Mouse (Mus musculus) kidney, postnatal 14 days (tissue): Measurements from ENCODE around the gene Ggta1.
A peak's percentile ranks its signal among the peaks of the same experiment; 100 is the strongest.

Source experiments
- DNase-seq: peaks from one replicate; pipeline ENCODE4 v3.0.0; 2022; ENCODE audit warnings: mixed read lengths

Ggta1 gene

GRCm38 (mm10) chr2:35490458-35491111 is 27.6 kb upstream of the Ggta1 start:
- no peak for DNase-seq

- DNase-seq: no peak
These were observed 24.7 kb upstream of the Ggta1 start for GRCm38 (mm10) chr2:35487700-35488099.

GRCm38 (mm10) chr2:35486981-35487655 is 24.1 kb upstream of the Ggta1 start:
- no peak for DNase-seq

GRCm38 (mm10) chr2:35484102-35484501 is 21.1 kb upstream of the Ggta1 start:
- DNase-seq: no peak

GRCm38 (mm10) chr2:35483402-35483801 is 20.4 kb upstream of the Ggta1 start:
- no peak for DNase-seq

- DNase-seq: no peak
These were observed 18.4 kb upstream of the Ggta1 start for GRCm38 (mm10) chr2:35481322-35481990.

GRCm38 (mm10) chr2:35480073-35480472 is 17.0 kb upstream of the Ggta1 start:
- no peak for DNase-seq

- DNase-seq: no peak
These were observed 15.7 kb upstream of the Ggta1 start for GRCm38 (mm10) chr2:35478812-35479122.

GRCm38 (mm10) chr2:35477999-35478811 is 15.2 kb upstream of the Ggta1 start:
- no peak for DNase-seq

GRCm38 (mm10) chr2:35477321-35477720 is 14.3 kb upstream of the Ggta1 start:
- DNase-seq: no peak

- DNase-seq: no peak
These were observed 11.9 kb upstream of the Ggta1 start for GRCm38 (mm10) chr2:35474916-35475315.

- no peak for DNase-seq
These were observed 6.2 kb upstream of the Ggta1 start for GRCm38 (mm10) chr2:35469266-35469665.

GRCm38 (mm10) chr2:35468276-35468675 is 5.2 kb upstream of the Ggta1 start:
- no peak for DNase-seq

- DNase-seq: no peak
These were observed 4.8 kb upstream of the Ggta1 start for GRCm38 (mm10) chr2:35467855-35468254.

GRCm38 (mm10) chr2:35465677-35466076 is 2.6 kb upstream of the Ggta1 start:
- no peak for DNase-seq

- DNase-seq: no peak
These were observed 1.5 kb upstream of the Ggta1 start for GRCm38 (mm10) chr2:35464548-35464947.

- no peak for DNase-seq
These were observed 1.1 kb upstream of the Ggta1 start for GRCm38 (mm10) chr2:35464089-35464534.

- peak; percentile 59 for DNase-seq
These were observed 499 bp upstream of the Ggta1 start for GRCm38 (mm10) chr2:35463372-35464088.

- DNase-seq: peak; percentile 30
These were observed 852 bp downstream of the Ggta1 start for GRCm38 (mm10) chr2:35461971-35462787.

- DNase-seq: peak; percentile 40
These were observed 1.7 kb downstream of the Ggta1 start for GRCm38 (mm10) chr2:35461131-35461947.

- no peak for DNase-seq
These were observed 2.6 kb downstream of the Ggta1 start for GRCm38 (mm10) chr2:35460378-35460880.
